Mouse (Mus musculus) lung, embryonic 15.5 days (tissue): ENCODE measurements at regions not wholly inside any gene's neighbourhood (a gene's known extent, or its start where the extent isn't known, plus 50 kb on each side); places are given as distances from the start of the nearest gene placed in this dataset.
A peak's percentile ranks its signal among the peaks of the same experiment; 100 is the strongest.

Experiments used
- ATAC-seq: fragments of 200-750 bp; cut with Nextera tagmentation; 2 replicates; pipeline ENCODE4 v1.8.0; 2017; ENCODE audit warnings: moderate number of reproducible peaks, borderline replicate concordance; ENCODE audit not compliant: low FRiP score, low TSS enrichment; ENCODE audit errors: extremely low read depth
- H3K27ac ChIP-seq: fragments of 300-500 bp; sonication (generic); 2 replicates; pipeline ENCODE4 v1.5.1; 2015; ENCODE audit warnings: moderate library complexity, mild to moderate bottlenecking, inconsistent platforms
- H3K27me3 ChIP-seq: fragments of 300-500 bp; sonication (generic); 2 replicates; pipeline ENCODE4 v1.6.1; 2015; ENCODE audit warnings: inconsistent platforms
- H3K36me3 ChIP-seq: fragments of 300-500 bp; sonication (generic); 2 replicates; pipeline ENCODE4 v1.6.1; 2015; ENCODE audit warnings: inconsistent platforms
- H3K4me1 ChIP-seq: fragments of 300-500 bp; sonication (generic); 2 replicates; pipeline ENCODE4 v1.6.1; 2015; ENCODE audit warnings: inconsistent platforms
- H3K4me2 ChIP-seq: fragments of 300-500 bp; sonication (generic); 2 replicates; pipeline ENCODE4 v1.6.1; 2015; ENCODE audit warnings: inconsistent platforms, mild to moderate bottlenecking, moderate library complexity
- H3K4me3 ChIP-seq: fragments of 300-500 bp; sonication (generic); 2 replicates; pipeline ENCODE4 v1.5.1; 2015; ENCODE audit warnings: mild to moderate bottlenecking, inconsistent platforms
- H3K9ac ChIP-seq: fragments of 300-500 bp; sonication (generic); 2 replicates; pipeline ENCODE4 v1.6.1; 2015; ENCODE audit warnings: inconsistent platforms
- H3K9me3 ChIP-seq: fragments of 300-500 bp; sonication (generic); 2 replicates; pipeline ENCODE4 v1.6.1; 2016; ENCODE audit warnings: inconsistent platforms
- WGBS: fragments of 180-500 bp; shearing (Covaris S2); methylation state at CpG from one replicate; pipeline ENCODE4 v1.1.7; 2015; 5-methylcytosine and 5-hydroxymethylcytosine counted together

- no peak for ATAC-seq
- no peaks in the 10 kb centered on the region for H3K36me3 ChIP-seq
- H3K27me3 ChIP-seq = no peaks in the 10 kb centered on the region
- H3K4me1 ChIP-seq = no peaks in the 10 kb centered on the region
- no peak overlapping the region for H3K4me3 ChIP-seq
- H3K27ac ChIP-seq = no peak overlapping the region
- no peak overlapping the region for H3K9ac ChIP-seq
- 74% methylated on average over 8 of the region's 8 CpGs for WGBS
- no peaks in the 10 kb centered on the region for H3K9me3 ChIP-seq
- H3K4me2 ChIP-seq = no peak overlapping the region
Measured at GRCm38 (mm10) chr1:71851268-71851667, 198.3 kb upstream of the Fn1 start.

GRCm38 (mm10) chr1:71848656-71849055 lies 195.7 kb upstream of the Fn1 start:
- ATAC-seq = no peak
- H3K4me2 ChIP-seq = no peak overlapping the region
- 86% methylated on average over 5 of the region's 5 CpGs for WGBS
- no peaks in the 10 kb centered on the region for H3K27me3 ChIP-seq
- H3K36me3 ChIP-seq = no peaks in the 10 kb centered on the region
- no peak overlapping the region for H3K27ac ChIP-seq
- H3K4me1 ChIP-seq = peaks cover 11% of the 10 kb centered on the region
- H3K9ac ChIP-seq = no peak overlapping the region
- H3K9me3 ChIP-seq = no peaks in the 10 kb centered on the region
- H3K4me3 ChIP-seq = no peak overlapping the region

- ATAC-seq = peak; percentile 78
- Histone ChIP-seq H3K27ac (peak overlapping the region; percentile 78), H3K4me2 (peak overlapping the region; percentile 44), H3K27me3 (no peaks in the 10 kb centered on the region), H3K4me1 (peaks cover 11% of the 10 kb centered on the region), H3K4me3 (no peak overlapping the region), H3K36me3 (no peaks in the 10 kb centered on the region), H3K9ac (no peak overlapping the region), H3K9me3 (no peaks in the 10 kb centered on the region)
- WGBS = 37% methylated on average over 16 of the region's 16 CpGs
Measured at GRCm38 (mm10) chr1:71844938-71845685, 192.1 kb upstream of the Fn1 start.

- H3K27ac ChIP-seq = no peak overlapping the region
- peaks cover 12% of the 10 kb centered on the region; the same call in 1 of the 2 replicates for H3K4me1 ChIP-seq
- peak overlapping the region; percentile 44 for H3K4me2 ChIP-seq
- no peak overlapping the region for H3K9ac ChIP-seq
- ATAC-seq = peak; percentile 83; the same call in 1 of the 2 replicates
- no peaks in the 10 kb centered on the region for H3K9me3 ChIP-seq
- no peaks in the 10 kb centered on the region for H3K36me3 ChIP-seq
- 0 out of 2 replicates have a peak overlapping the region, but pooled peaks have one; percentile 6 for H3K4me3 ChIP-seq
- WGBS = 18% methylated on average over 12 of the region's 12 CpGs
- H3K27me3 ChIP-seq = no peaks in the 10 kb centered on the region
Measured at GRCm38 (mm10) chr1:71837764-71838163, 184.8 kb upstream of the Fn1 start.

GRCm38 (mm10) chr1:71837039-71837648 lies 184.1 kb upstream of the Fn1 start:
- Histone ChIP-seq H3K27ac (no peak overlapping the region), H3K4me2 (peak overlapping the region; percentile 44), H3K27me3 (no peaks in the 10 kb centered on the region), H3K9me3 (no peaks in the 10 kb centered on the region), H3K9ac (no peak overlapping the region), H3K4me3 (no peak overlapping the region), H3K36me3 (no peaks in the 10 kb centered on the region), H3K4me1 (peaks cover 12% of the 10 kb centered on the region; the same call in 1 of the 2 replicates)
- no peak for ATAC-seq
- WGBS = 47% methylated on average over 20 of the region's 20 CpGs

GRCm38 (mm10) chr1:71830379-71830778 lies 177.4 kb upstream of the Fn1 start:
- WGBS = 76% methylated on average over 6 of the region's 6 CpGs
- Histone ChIP-seq H3K9me3 (no peaks in the 10 kb centered on the region), H3K27me3 (no peaks in the 10 kb centered on the region), H3K36me3 (no peaks in the 10 kb centered on the region), H3K4me1 (no peaks in the 10 kb centered on the region), H3K4me2 (no peak overlapping the region), H3K27ac (no peak overlapping the region), H3K9ac (no peak overlapping the region), H3K4me3 (no peak overlapping the region)
- ATAC-seq = no peak

GRCm38 (mm10) chr1:71824410-71824809 lies 171.4 kb upstream of the Fn1 start:
- Histone ChIP-seq H3K4me1 (no peaks in the 10 kb centered on the region), H3K9ac (no peak overlapping the region), H3K27me3 (no peaks in the 10 kb centered on the region), H3K36me3 (no peaks in the 10 kb centered on the region), H3K4me2 (no peak overlapping the region), H3K9me3 (no peaks in the 10 kb centered on the region), H3K4me3 (no peak overlapping the region), H3K27ac (no peak overlapping the region)
- WGBS = 77% methylated on average over 5 of the region's 5 CpGs
- no peak for ATAC-seq

- H3K27me3 ChIP-seq = no peaks in the 10 kb centered on the region
- ATAC-seq = no peak
- WGBS = 66% methylated on average over 3 of the region's 3 CpGs
- no peak overlapping the region for H3K4me2 ChIP-seq
- H3K9me3 ChIP-seq = no peaks in the 10 kb centered on the region
- no peaks in the 10 kb centered on the region for H3K36me3 ChIP-seq
- no peak overlapping the region for H3K9ac ChIP-seq
- H3K4me1 ChIP-seq = no peaks in the 10 kb centered on the region
- H3K4me3 ChIP-seq = no peak overlapping the region
- H3K27ac ChIP-seq = no peak overlapping the region
Measured at GRCm38 (mm10) chr1:71822123-71822522, 169.1 kb upstream of the Fn1 start.

- Histone ChIP-seq H3K4me3 (no peak overlapping the region), H3K9ac (no peak overlapping the region), H3K36me3 (no peaks in the 10 kb centered on the region), H3K27me3 (no peaks in the 10 kb centered on the region), H3K27ac (no peak overlapping the region), H3K4me1 (no peaks in the 10 kb centered on the region), H3K4me2 (no peak overlapping the region), H3K9me3 (no peaks in the 10 kb centered on the region)
- WGBS = 67% methylated on average over 7 of the region's 7 CpGs
- no peak for ATAC-seq
Measured at GRCm38 (mm10) chr1:71821099-71821498, 168.1 kb upstream of the Fn1 start.

- no peak overlapping the region for H3K9ac ChIP-seq
- H3K4me1 ChIP-seq = no peaks in the 10 kb centered on the region
- 86% methylated on average over 9 of the region's 9 CpGs for WGBS
- H3K27me3 ChIP-seq = no peaks in the 10 kb centered on the region
- H3K27ac ChIP-seq = no peak overlapping the region
- no peaks in the 10 kb centered on the region for H3K36me3 ChIP-seq
- no peak overlapping the region for H3K4me2 ChIP-seq
- no peak for ATAC-seq
- no peak overlapping the region for H3K4me3 ChIP-seq
- no peaks in the 10 kb centered on the region for H3K9me3 ChIP-seq
Measured at GRCm38 (mm10) chr1:71816306-71816705, 163.3 kb upstream of the Fn1 start.

- H3K4me3 ChIP-seq = no peak overlapping the region
- no peak for ATAC-seq
- 60% methylated on average over 4 of the region's 4 CpGs for WGBS
- H3K27ac ChIP-seq = no peak overlapping the region
- H3K27me3 ChIP-seq = no peaks in the 10 kb centered on the region
- H3K36me3 ChIP-seq = no peaks in the 10 kb centered on the region
- no peaks in the 10 kb centered on the region for H3K9me3 ChIP-seq
- H3K9ac ChIP-seq = no peak overlapping the region
- no peaks in the 10 kb centered on the region for H3K4me1 ChIP-seq
- H3K4me2 ChIP-seq = no peak overlapping the region
Measured at GRCm38 (mm10) chr1:71814141-71814540, 161.1 kb upstream of the Fn1 start.

GRCm38 (mm10) chr1:71812171-71812695 lies 159.2 kb upstream of the Fn1 start:
- 91% methylated on average over 11 of the region's 11 CpGs for WGBS
- Histone ChIP-seq H3K27ac (no peak overlapping the region), H3K9ac (no peak overlapping the region), H3K4me1 (no peaks in the 10 kb centered on the region), H3K9me3 (no peaks in the 10 kb centered on the region), H3K27me3 (no peaks in the 10 kb centered on the region), H3K36me3 (no peaks in the 10 kb centered on the region), H3K4me2 (no peak overlapping the region), H3K4me3 (no peak overlapping the region)
- no peak for ATAC-seq
